Mouse (Mus musculus): Measurements from ENCODE around the gene Tkt.

DNA sequence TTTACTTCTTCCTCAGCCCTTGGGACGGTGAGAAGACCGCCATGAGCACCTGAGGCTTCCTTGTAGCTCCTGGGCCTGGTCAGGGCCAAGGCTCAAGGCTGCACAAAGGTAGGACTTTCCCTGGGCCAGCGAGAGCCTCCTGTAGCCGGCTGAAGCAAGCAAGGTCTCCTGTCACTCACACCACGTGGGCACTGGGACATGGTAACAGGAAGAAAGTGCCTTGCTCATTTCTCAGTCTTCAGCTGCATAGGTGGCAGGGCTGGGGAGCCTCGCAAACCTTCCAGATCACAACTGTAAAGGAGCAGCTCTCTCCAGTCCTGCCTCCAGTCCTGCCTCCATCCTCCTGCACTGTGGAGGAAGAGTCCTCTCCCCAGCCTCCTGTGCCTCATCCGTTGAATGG lies 27.6 kb downstream of the Tkt start:
- TF ChIP-seq CTCF (conservative IDR thresholded peaks at IDR 0.05; ENCODE audit: low read length) (no peak), POU5F1 (IDR thresholded peaks at IDR 0.05; ENCODE audit: borderline replicate concordance, low read length) (no peak)
